Mouse (Mus musculus): ENCODE data around the gene Nav2.

Gene Nav2

GRCm38 (mm10) chr7:49373173-49373572 lies 464.7 kb downstream of the Nav2 start:
- Histone ChIP-seq H3K27me3 (ENCODE audit: insufficient read depth, low read length) (no peaks in the 10 kb centered on the region), H3K9me3 (ENCODE audit: low read length) (no peaks in the 10 kb centered on the region), H3K4me1 (replicated peaks; ENCODE audit: low read depth, low read length) (peaks cover 20% of the 10 kb centered on the region), H3K36me3 (ENCODE audit: insufficient read depth, low read length) (peaks cover 23% of the 10 kb centered on the region), H3K4me3 (replicated peaks; ENCODE audit: low read length) (no peak overlapping the region)
- TF ChIP-seq NANOG (IDR thresholded peaks at IDR 0.05; ENCODE audit: borderline replicate concordance, low read length) (no peak), CTCF (conservative IDR thresholded peaks at IDR 0.05; ENCODE audit: low read length) (0 out of 2 replicates have a peak, but pooled peaks have one; percentile 6)

GRCm38 (mm10) chr7:49373661-49374060 lies 465.1 kb downstream of the Nav2 start:
- H3K4me3 ChIP-seq (replicated peaks; ENCODE audit: low read length): no peak overlapping the region
- peaks cover 15% of the 10 kb centered on the region for H3K4me1 ChIP-seq (replicated peaks; ENCODE audit: low read depth, low read length)
- no peaks in the 10 kb centered on the region for H3K27me3 ChIP-seq (ENCODE audit: insufficient read depth, low read length)
- H3K36me3 ChIP-seq (ENCODE audit: insufficient read depth, low read length): peaks cover 22% of the 10 kb centered on the region
- no peaks in the 10 kb centered on the region for H3K9me3 ChIP-seq (ENCODE audit: low read length)
- TF ChIP-seq POU5F1 (IDR thresholded peaks at IDR 0.05; ENCODE audit: borderline replicate concordance, low read length): no peak
- TF ChIP-seq CTCF (conservative IDR thresholded peaks at IDR 0.05; ENCODE audit: low read length): no peak
- TF ChIP-seq NANOG (IDR thresholded peaks at IDR 0.05; ENCODE audit: borderline replicate concordance, low read length): no peak

GRCm38 (mm10) chr7:49375499-49375974 lies 467.0 kb downstream of the Nav2 start:
- no peaks in the 10 kb centered on the region for H3K9me3 ChIP-seq (ENCODE audit: low read length)
- H3K4me3 ChIP-seq (replicated peaks; ENCODE audit: low read length): no peak overlapping the region
- H3K27me3 ChIP-seq (ENCODE audit: insufficient read depth, low read length): no peaks in the 10 kb centered on the region
- peaks cover 22% of the 10 kb centered on the region for H3K36me3 ChIP-seq (ENCODE audit: insufficient read depth, low read length)
- no peak for TF ChIP-seq POU5F1 (IDR thresholded peaks at IDR 0.05; ENCODE audit: borderline replicate concordance, low read length)
- TF ChIP-seq CTCF (conservative IDR thresholded peaks at IDR 0.05; ENCODE audit: low read length): no peak
- no peak for TF ChIP-seq NANOG (IDR thresholded peaks at IDR 0.05; ENCODE audit: borderline replicate concordance, low read length)
- H3K4me1 ChIP-seq (replicated peaks; ENCODE audit: low read depth, low read length): peaks cover 10% of the 10 kb centered on the region

GRCm38 (mm10) chr7:49378608-49379007 lies 470.1 kb downstream of the Nav2 start:
- no peak overlapping the region for H3K4me3 ChIP-seq (replicated peaks; ENCODE audit: low read length)
- H3K27me3 ChIP-seq (ENCODE audit: insufficient read depth, low read length): no peaks in the 10 kb centered on the region
- H3K9me3 ChIP-seq (ENCODE audit: low read length): no peaks in the 10 kb centered on the region
- H3K4me1 ChIP-seq (replicated peaks; ENCODE audit: low read depth, low read length): peaks cover 4% of the 10 kb centered on the region; the same call in 1 of the 2 replicates
- TF ChIP-seq NANOG (IDR thresholded peaks at IDR 0.05; ENCODE audit: borderline replicate concordance, low read length) (no peak), POU5F1 (IDR thresholded peaks at IDR 0.05; ENCODE audit: borderline replicate concordance, low read length) (no peak), CTCF (conservative IDR thresholded peaks at IDR 0.05; ENCODE audit: low read length) (no peak)
- peaks cover 11% of the 10 kb centered on the region for H3K36me3 ChIP-seq (ENCODE audit: insufficient read depth, low read length)

- Histone ChIP-seq H3K4me3 (replicated peaks; ENCODE audit: low read length) (no peak overlapping the region), H3K27me3 (ENCODE audit: insufficient read depth, low read length) (no peaks in the 10 kb centered on the region), H3K9me3 (ENCODE audit: low read length) (no peaks in the 10 kb centered on the region), H3K36me3 (ENCODE audit: insufficient read depth, low read length) (peaks cover 12% of the 10 kb centered on the region), H3K4me1 (replicated peaks; ENCODE audit: low read depth, low read length) (no peaks in the 10 kb centered on the region)
- TF ChIP-seq CTCF (conservative IDR thresholded peaks at IDR 0.05; ENCODE audit: low read length) (no peak), POU5F1 (IDR thresholded peaks at IDR 0.05; ENCODE audit: borderline replicate concordance, low read length) (no peak)
Measured at GRCm38 (mm10) chr7:49380940-49381339, 472.4 kb downstream of the Nav2 start.

- Histone ChIP-seq H3K36me3 (ENCODE audit: insufficient read depth, low read length) (peaks cover 6% of the 10 kb centered on the region), H3K4me1 (replicated peaks; ENCODE audit: low read depth, low read length) (peaks cover 3% of the 10 kb centered on the region; the same call in 1 of the 2 replicates), H3K9me3 (ENCODE audit: low read length) (no peaks in the 10 kb centered on the region), H3K27me3 (ENCODE audit: insufficient read depth, low read length) (no peaks in the 10 kb centered on the region), H3K4me3 (replicated peaks; ENCODE audit: low read length) (no peak overlapping the region)
- no peak for TF ChIP-seq NANOG (IDR thresholded peaks at IDR 0.05; ENCODE audit: borderline replicate concordance, low read length)
- TF ChIP-seq POU5F1 (IDR thresholded peaks at IDR 0.05; ENCODE audit: borderline replicate concordance, low read length): no peak
- TF ChIP-seq CTCF (conservative IDR thresholded peaks at IDR 0.05; ENCODE audit: low read length): no peak
Measured at GRCm38 (mm10) chr7:49382884-49383283, 474.4 kb downstream of the Nav2 start.

- TF ChIP-seq NANOG (IDR thresholded peaks at IDR 0.05; ENCODE audit: borderline replicate concordance, low read length): peak; percentile 93
- no peak for TF ChIP-seq POU5F1 (IDR thresholded peaks at IDR 0.05; ENCODE audit: borderline replicate concordance, low read length)
- no peaks in the 10 kb centered on the region for H3K9me3 ChIP-seq (ENCODE audit: low read length)
- H3K4me3 ChIP-seq (replicated peaks; ENCODE audit: low read length): no peak overlapping the region
- peaks cover 9% of the 10 kb centered on the region; the same call in 1 of the 2 replicates for H3K4me1 ChIP-seq (replicated peaks; ENCODE audit: low read depth, low read length)
- no peaks in the 10 kb centered on the region for H3K27me3 ChIP-seq (ENCODE audit: insufficient read depth, low read length)
- H3K36me3 ChIP-seq (ENCODE audit: insufficient read depth, low read length): peaks cover 3% of the 10 kb centered on the region; the same call in 1 of the 2 replicates
Measured at GRCm38 (mm10) chr7:49388137-49388536, 479.6 kb downstream of the Nav2 start.

GRCm38 (mm10) chr7:49390312-49390711 lies 481.8 kb downstream of the Nav2 start:
- TF ChIP-seq CTCF (conservative IDR thresholded peaks at IDR 0.05; ENCODE audit: low read length): no peak
- TF ChIP-seq NANOG (IDR thresholded peaks at IDR 0.05; ENCODE audit: borderline replicate concordance, low read length): no peak
- no peak for TF ChIP-seq POU5F1 (IDR thresholded peaks at IDR 0.05; ENCODE audit: borderline replicate concordance, low read length)
- no peaks in the 10 kb centered on the region for H3K36me3 ChIP-seq (ENCODE audit: insufficient read depth, low read length)
- H3K27me3 ChIP-seq (ENCODE audit: insufficient read depth, low read length): no peaks in the 10 kb centered on the region
- peaks cover 9% of the 10 kb centered on the region; the same call in 1 of the 2 replicates for H3K4me1 ChIP-seq (replicated peaks; ENCODE audit: low read depth, low read length)
- peaks cover 7% of the 10 kb centered on the region for H3K9me3 ChIP-seq (ENCODE audit: low read length)
- no peak overlapping the region for H3K4me3 ChIP-seq (replicated peaks; ENCODE audit: low read length)

GRCm38 (mm10) chr7:49390829-49391228 lies 482.3 kb downstream of the Nav2 start:
- H3K9me3 ChIP-seq (ENCODE audit: low read length): peaks cover 7% of the 10 kb centered on the region

More at GRCm38 (mm10) chr7:49390829-49391228, 482.3 kb downstream of the Nav2 start:
- peaks cover 9% of the 10 kb centered on the region; the same call in 1 of the 2 replicates for H3K4me1 ChIP-seq (replicated peaks; ENCODE audit: low read depth, low read length)
- TF ChIP-seq POU5F1 (IDR thresholded peaks at IDR 0.05; ENCODE audit: borderline replicate concordance, low read length) (no peak), CTCF (conservative IDR thresholded peaks at IDR 0.05; ENCODE audit: low read length) (no peak)
- H3K4me3 ChIP-seq (replicated peaks; ENCODE audit: low read length): no peak overlapping the region
- no peaks in the 10 kb centered on the region for H3K36me3 ChIP-seq (ENCODE audit: insufficient read depth, low read length)
- no peaks in the 10 kb centered on the region for H3K27me3 ChIP-seq (ENCODE audit: insufficient read depth, low read length)

Data from E14TG2a.4 (cell line).